Mouse (Mus musculus) megakaryocyte, embryonic 14.5 days (primary cell): ENCODE data around the gene Kifc1.
"Not testable (repeated sequence)": the region's sequence is repeated elsewhere in the genome, so short reads cannot be mapped to it uniquely, and the experiment has no call there.

Source experiments
- FLI1 ChIP-seq: IDR thresholded peaks from 2 replicates; pipeline ENCODE4 v1.6.1; 2012; ENCODE audit warnings: low read length, inconsistent platforms, mixed read lengths
- GATA1 ChIP-seq: IDR thresholded peaks from 3 replicates; pipeline ENCODE4 v1.6.1; 2012; ENCODE audit warnings: mixed read lengths, low read length, inconsistent platforms, borderline replicate concordance

DNA sequence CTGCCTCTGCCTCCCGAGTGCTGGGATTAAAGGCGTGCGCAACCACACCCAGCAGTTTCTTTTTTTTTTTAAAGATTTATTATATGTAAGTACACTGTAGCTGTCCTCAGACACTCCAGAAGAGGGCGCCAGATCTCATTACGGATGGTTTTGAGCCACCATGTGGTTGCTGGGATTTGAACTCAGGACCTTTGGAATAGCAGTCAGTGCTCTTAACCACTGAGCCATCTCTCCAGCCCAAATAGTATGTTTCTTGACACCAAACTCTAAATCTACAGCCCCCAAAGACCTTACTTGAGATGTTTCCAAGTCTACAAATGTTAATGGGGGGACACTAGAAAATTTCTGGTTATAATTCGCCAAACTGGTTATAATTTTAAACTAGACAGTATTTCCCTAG lies 1.4 kb upstream of the Kifc1 start:
- not testable (repeated sequence) for TF ChIP-seq FLI1, GATA1
